Mouse (Mus musculus): ENCODE measurements around the gene Csf1.

GRCm38 (mm10) chr3:107750775-107751540 is 9.3 kb downstream of the Csf1 start:
- TF ChIP-seq GATA1 (IDR thresholded peaks at IDR 0.05; ENCODE audit: low read length): no peak
- TF ChIP-seq TAL1 (IDR thresholded peaks at IDR 0.05; ENCODE audit: low read length): no peak

All from erythroblast, embryonic 14.5 days (primary cell).